Mouse (Mus musculus) bone marrow macrophage, adult 2 months (primary cell): ENCODE measurements around the gene Slc9a3r1.

Experiments
- CTCF ChIP-seq: IDR thresholded peaks from 2 replicates; pipeline ENCODE4 v1.5.1; 2012; ENCODE audit warnings: low read depth, mild to moderate bottlenecking, low read length, moderate library complexity
- POLR2A ChIP-seq: IDR thresholded peaks from 2 replicates; pipeline ENCODE4 v1.6.1; 2012; ENCODE audit warnings: mild to moderate bottlenecking, low read depth, low read length, borderline replicate concordance

DNA sequence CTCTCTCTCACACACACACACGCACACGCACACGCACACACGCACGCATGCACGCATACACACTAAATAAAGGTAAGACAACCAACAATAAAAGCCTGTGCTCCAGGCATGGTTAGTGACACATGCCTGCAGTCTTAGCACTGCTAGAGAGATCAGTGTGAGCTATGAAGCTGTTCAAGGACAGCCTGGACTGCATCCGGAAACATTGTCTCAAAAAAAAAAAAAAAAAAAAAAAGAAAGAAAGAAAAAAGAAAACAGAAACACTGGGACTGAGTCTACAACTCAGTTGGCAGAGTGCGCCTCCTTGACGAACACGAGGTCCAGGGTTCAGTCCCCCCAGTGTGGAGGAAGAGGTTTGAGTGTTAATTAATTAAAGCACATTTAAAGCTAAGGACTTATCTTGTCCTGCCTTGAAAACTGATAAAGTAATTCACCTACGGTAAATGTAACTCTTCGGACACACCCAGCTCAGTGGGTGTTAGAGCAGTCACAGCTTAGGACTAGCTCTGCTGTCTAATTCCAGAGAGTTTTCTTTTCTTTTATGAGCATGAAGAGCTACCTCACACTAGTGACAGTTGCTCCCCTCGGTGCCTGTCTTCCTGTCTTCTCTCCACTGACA is 33.5 kb upstream of the Slc9a3r1 start:
- no peak for TF ChIP-seq CTCF
- no peak for TF ChIP-seq POLR2A
